Comparison of ENCODE assay signal across 17 mouse cellular contexts in the genomic region with DNA sequence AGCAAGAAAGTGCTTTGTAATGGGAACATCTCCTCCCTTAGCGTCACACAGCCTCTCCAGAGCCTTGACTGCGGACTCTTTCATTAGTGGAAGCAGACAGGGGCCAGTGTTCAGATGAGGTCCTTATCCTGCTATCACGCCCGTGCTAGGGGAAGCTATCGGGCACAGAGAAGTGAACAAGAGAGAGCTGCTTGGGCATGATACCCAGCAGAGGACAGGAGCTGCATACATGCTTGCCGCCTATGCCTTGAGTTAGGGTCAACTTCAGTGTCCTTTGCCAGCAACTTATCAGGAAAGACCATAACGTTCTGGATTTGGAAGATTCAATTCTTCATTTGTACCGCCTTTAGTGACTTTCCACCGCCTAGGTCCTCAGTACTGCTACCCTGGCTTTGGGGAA. TPM values are rescaled to one million over a fixed set of nuclear protein-coding genes. Genes with fewer than 3 reads are reported as not detected.
DNase-seq lines count a peak whose midpoint lies in the region; ATAC-seq and TF ChIP-seq lines count a peak whose summit lies in the region.
"Had no signal": no experiment of that assay in that cellular context is flagged by ENCODE, and none has a peak within 500 bp of the region (broad histone marks: within the 10 kb centered on the region; RNA-seq: fewer than 3 reads in every experiment).

No protein-coding gene starts in this region.

- H3K79me2 ChIP-seq in MEL (ENCODE audit: control insufficient read depth, insufficient read depth, low read length, poor library complexity): peaks cover 18% of the 10 kb centered on the region

- TF ChIP-seq CTCF in spleen, adult 2 months (IDR thresholded peaks at IDR 0.05; ENCODE audit: extremely low read depth, insufficient read depth, insufficient read length, insufficient replicate concordance): no peak
- TF ChIP-seq CTCF in MEL (IDR thresholded peaks at IDR 0.05 in 2 of 3, conservative IDR thresholded peaks at IDR 0.05 in 1 of 3; ENCODE audit: control insufficient read depth in 1 of 3, insufficient read depth in 1 of 3, low read depth in 2 of 3, low read length in 3 of 3, poor library complexity in 1 of 3, severe bottlenecking in 1 of 3): no peak

- peak overlapping the region; percentile 50 for H3K9ac ChIP-seq in MEL (ENCODE audit: control insufficient read depth, low read depth, low read length, poor library complexity, severe bottlenecking)
- H3K9ac ChIP-seq in liver, embryonic 16.5 days (ENCODE audit: low read depth, low read length): peak overlapping the region; percentile 48; the same call in 1 of the 2 replicates
- H3K9ac ChIP-seq: forebrain, embryonic 15.5 days; heart, embryonic 15.5 days had no signal

- H3K27me3 ChIP-seq in spleen, adult 2 months (ENCODE audit: control insufficient read depth, insufficient read depth, low read length): no peaks in the 10 kb centered on the region
- H3K27me3 ChIP-seq in MEL (ENCODE audit: control insufficient read depth in 1 of 2, insufficient read depth in 2 of 2, low read length in 2 of 2): no peaks in the 10 kb centered on the region
- H3K27me3 ChIP-seq in erythroblast, embryonic 14.5 days (ENCODE audit: control insufficient read depth): no peaks in the 10 kb centered on the region
- H3K27me3 ChIP-seq in liver, embryonic 16.5 days (ENCODE audit: control insufficient read depth, insufficient read depth, low read depth, low read length): no peaks in the 10 kb centered on the region
- H3K27me3 ChIP-seq: heart, embryonic 15.5 days had no signal

- TF ChIP-seq RAD21 in MEL (IDR thresholded peaks at IDR 0.05; ENCODE audit: low read depth, low read length): no peak

- peak overlapping the region; percentile 65; the same call in 1 of the 2 replicates for H3K27ac ChIP-seq in spleen, adult 2 months (ENCODE audit: insufficient read depth, low read length)
- H3K27ac ChIP-seq in MEL (ENCODE audit: control insufficient read depth, low read depth, low read length): peak overlapping the region; percentile 71
- peak overlapping the region; percentile 95 for H3K27ac ChIP-seq in liver, embryonic 16.5 days (ENCODE audit: low read length)
- H3K27ac ChIP-seq: forebrain, embryonic 15.5 days; gastrocnemius, adult 2 months; heart, embryonic 15.5 days; hindbrain, embryonic 10.5 days had no signal

- TF ChIP-seq POLR2A in spleen, adult 2 months (IDR thresholded peaks at IDR 0.05; ENCODE audit: low read depth, low read length): no peak
- TF ChIP-seq POLR2A in MEL (IDR thresholded peaks at IDR 0.05; ENCODE audit: control insufficient read depth in 1 of 2, insufficient read depth in 1 of 2, low read depth in 1 of 2, low read length in 2 of 2, poor library complexity in 1 of 2): no peak

- H3K4me1 ChIP-seq in spleen, adult 2 months (ENCODE audit: control insufficient read depth, insufficient read depth, insufficient read length): peaks cover 12% of the 10 kb centered on the region; the same call in 1 of the 2 replicates
- H3K4me1 ChIP-seq in MEL (ENCODE audit: control insufficient read depth in 1 of 2, insufficient read depth in 2 of 2, low read length in 2 of 2): peaks cover 12 to 39% of the 10 kb centered on the region in 2 experiments
- H3K4me1 ChIP-seq in erythroblast, embryonic 14.5 days (ENCODE audit: control insufficient read depth): peaks cover 71% of the 10 kb centered on the region
- peaks cover 44% of the 10 kb centered on the region for H3K4me1 ChIP-seq in liver, embryonic 16.5 days (ENCODE audit: control insufficient read depth, low read depth, low read length)

- H3K4me2 ChIP-seq in liver, embryonic 16.5 days (ENCODE audit: low read depth, low read length): peak overlapping the region; percentile 45
- H3K4me2 ChIP-seq: forebrain, embryonic 15.5 days; heart, embryonic 15.5 days had no signal

- TF ChIP-seq EP300 in MEL (IDR thresholded peaks at IDR 0.05; ENCODE audit: low read depth in 1 of 2, low read length in 2 of 2): peak; percentile 78 to 90

- 79% methylated on average over 9 of the region's 9 CpGs for WGBS in spleen, adult 2 months
- WGBS in liver, embryonic 16.5 days (ENCODE audit: insufficient replicate concordance): 24% methylated on average over 9 of the region's 9 CpGs

- no peaks in the 10 kb centered on the region for H3K36me3 ChIP-seq in spleen, adult 2 months (ENCODE audit: control insufficient read depth, insufficient read depth, low read length)
- peaks cover 0 to 39% of the 10 kb centered on the region in 2 experiments; a peak in 2 of 4 replicates for H3K36me3 ChIP-seq in MEL (ENCODE audit: control insufficient read depth in 1 of 2, insufficient read depth in 2 of 2, low read length in 2 of 2)
- peaks cover 17% of the 10 kb centered on the region for H3K36me3 ChIP-seq in erythroblast, embryonic 14.5 days (ENCODE audit: control insufficient read depth)
- no peaks in the 10 kb centered on the region for H3K36me3 ChIP-seq in liver, embryonic 16.5 days (ENCODE audit: control insufficient read depth, insufficient read depth)
- H3K36me3 ChIP-seq: forebrain, embryonic 15.5 days; heart, embryonic 15.5 days; hindbrain, embryonic 10.5 days had no signal

- H3K4me3 ChIP-seq in spleen, adult 2 months (ENCODE audit: extremely low read depth, insufficient read depth, insufficient read length): no peak overlapping the region
- H3K4me3 ChIP-seq in MEL (ENCODE audit: control insufficient read depth in 1 of 2, insufficient read depth in 1 of 2, low read depth in 2 of 2, low read length in 2 of 2): peak overlapping the region; percentile 22 to 41
- peak overlapping the region; percentile 36 for H3K4me3 ChIP-seq in erythroblast, embryonic 14.5 days (replicated peaks)
- H3K4me3 ChIP-seq in liver, embryonic 16.5 days (ENCODE audit: low read depth, low read length): peak overlapping the region; percentile 3; the same call in 1 of the 2 replicates
- H3K4me3 ChIP-seq: forebrain, embryonic 15.5 days; gastrocnemius, adult 2 months; heart, embryonic 15.5 days; hindbrain, embryonic 10.5 days had no signal

- ATAC-seq in liver, embryonic 16.5 days (ENCODE audit: low read depth): peak; percentile 82
- ATAC-seq: forebrain, embryonic 15.5 days had no signal

- DNase-seq in spleen, adult 2 months (ENCODE audit: low read depth in 1 of 2, low spot score in 2 of 2): no peak
- DNase-seq in spleen, adult 12 weeks (ENCODE audit: low spot score): no peak
- peak; percentile 81 for DNase-seq in MEL (ENCODE audit: low read depth, low spot score)
- DNase-seq in MN1 (ENCODE audit: low spot score): no peak
- DNase-seq in B cell, adult 2 months: no peak
- DNase-seq: adrenal gland, postnatal 36 days; cerebellum, postnatal 25 days; gastrocnemius, adult 2 months; heart, adult 11 months; kidney, adult 2 months; kidney, postnatal 25 days; right cerebral cortex, adult 18-20 months had no signal

- H3K9me3 ChIP-seq in MEL (replicated peaks; ENCODE audit: insufficient read depth, low read length): no peaks in the 10 kb centered on the region
- H3K9me3 ChIP-seq in erythroblast, embryonic 14.5 days (ENCODE audit: control insufficient read depth, low read length): no peaks in the 10 kb centered on the region
- H3K9me3 ChIP-seq in liver, embryonic 16.5 days (replicated peaks; ENCODE audit: control insufficient read depth, low read length): no peaks in the 10 kb centered on the region
- H3K9me3 ChIP-seq: forebrain, embryonic 15.5 days; heart, embryonic 15.5 days; hindbrain, embryonic 10.5 days had no signal

TF ChIP-seq in MEL, 35 proteins besides CTCF, POLR2A, EP300 and RAD21 (continues in another document):
- no peak for TF ChIP-seq MAZ (IDR thresholded peaks at IDR 0.05; ENCODE audit: low read depth, low read length)
- peak; percentile 77 for TF ChIP-seq ETS1 (IDR thresholded peaks at IDR 0.05; ENCODE audit: low read depth, low read length)
- TF ChIP-seq ELF1 (IDR thresholded peaks at IDR 0.05; ENCODE audit: low read depth, low read length): no peak
- no peak for TF ChIP-seq ZKSCAN1 (IDR thresholded peaks at IDR 0.05; ENCODE audit: low read depth, low read length)
- TF ChIP-seq GATA1 (IDR thresholded peaks at IDR 0.05; ENCODE audit: low read depth, low read length): peak; percentile 84
- TF ChIP-seq E2F4 (IDR thresholded peaks at IDR 0.05; ENCODE audit: borderline replicate concordance, low read depth, low read length): no peak
- peak; percentile 61 for TF ChIP-seq SIN3A (IDR thresholded peaks at IDR 0.05; ENCODE audit: low read length)
- no peak for TF ChIP-seq NELFE (IDR thresholded peaks at IDR 0.05; ENCODE audit: low read depth, low read length)
- TF ChIP-seq ZMIZ1 (IDR thresholded peaks at IDR 0.05; ENCODE audit: low read depth, low read length): no peak
- no peak for TF ChIP-seq JUND (IDR thresholded peaks at IDR 0.05; ENCODE audit: low read depth, low read length)
- TF ChIP-seq SMC3 (IDR thresholded peaks at IDR 0.05; ENCODE audit: low read depth, low read length): no peak
- no peak for TF ChIP-seq MEF2A (IDR thresholded peaks at IDR 0.05; ENCODE audit: extremely low read depth, insufficient replicate concordance, low read depth, low read length, poor library complexity, severe bottlenecking)
- TF ChIP-seq BHLHE40 (IDR thresholded peaks at IDR 0.05; ENCODE audit: borderline replicate concordance, low read depth, low read length): peak; percentile 91
- TF ChIP-seq TAL1 (IDR thresholded peaks at IDR 0.05; ENCODE audit: low read length): peak; percentile 86
- TF ChIP-seq CHD1 (IDR thresholded peaks at IDR 0.05; ENCODE audit: low read depth, low read length): no peak

RNA-seq across cellular contexts. Expression of gene Fam117a, which starts 3.0 kb away (rescaled TPM):
- polyA plus RNA-seq in spleen, adult 2 months (2012; rRNA removed): 123 and 142 TPM in 2 replicates
- 37.1 and 49.9 TPM in 2 replicates for total RNA-seq in MEL (2012; rRNA removed)
- 100 to 1,000 TPM in 1 of 2 experiments, not detected in 1; 116 TPM for polyA plus RNA-seq in MEL (2012; ENCODE audit: insufficient read depth in 1 of 2, insufficient read length in 2 of 2, low read depth in 1 of 2, low replicate concordance in 2 of 2, missing spikeins in 1 of 2)
- polyA plus RNA-seq in erythroblast, embryonic 14.5 days (2012): 184 and 248 TPM in 2 replicates
- 73.5 and 81.3 TPM in 2 replicates for polyA plus RNA-seq in liver, embryonic 16.5 days (2015; fragmentation: Nextera tagmentation; extraction: Ambion mirVana)

RNA-seq across cellular contexts. Expression of gene Kat7, which starts 23.8 kb away (rescaled TPM):
- 25.2 and 29.4 TPM in 2 replicates for polyA plus RNA-seq in spleen, adult 2 months (2012; rRNA removed)
- total RNA-seq in MEL (2012; rRNA removed): 81.4 and 83.1 TPM in 2 replicates
- polyA plus RNA-seq in MEL (2012; ENCODE audit: insufficient read depth in 1 of 2, insufficient read length in 2 of 2, low read depth in 1 of 2, low replicate concordance in 2 of 2, missing spikeins in 1 of 2): 100 to 1,000 TPM in 1 of 2 experiments, 10 to 100 TPM in 1; 95.4 to 100 TPM
- polyA plus RNA-seq in erythroblast, embryonic 14.5 days (2012): 1.3 and 1.4 TPM in 2 replicates
- 29.4 and 31.2 TPM in 2 replicates for polyA plus RNA-seq in liver, embryonic 16.5 days (2015; fragmentation: Nextera tagmentation; extraction: Ambion mirVana)

RNA-seq across cellular contexts. Expression of gene Slc35b1, which starts 50.7 kb away (rescaled TPM):
- polyA plus RNA-seq in spleen, adult 2 months (2012; rRNA removed): 40.9 and 44.9 TPM in 2 replicates
- 51.8 and 59.1 TPM in 2 replicates for total RNA-seq in MEL (2012; rRNA removed)
- 10 to 100 TPM in 1 of 2 experiments, not detected in 1; 82.4 TPM for polyA plus RNA-seq in MEL (2012; ENCODE audit: insufficient read depth in 1 of 2, insufficient read length in 2 of 2, low read depth in 1 of 2, low replicate concordance in 2 of 2, missing spikeins in 1 of 2)
- polyA plus RNA-seq in erythroblast, embryonic 14.5 days (2012): 0.78 and 0.98 TPM in 2 replicates
- 37.7 and 40.5 TPM in 2 replicates for polyA plus RNA-seq in liver, embryonic 16.5 days (2015; fragmentation: Nextera tagmentation; extraction: Ambion mirVana)

Comparison
In these comparisons a context has a peak if more than half of its experiments do, and no peak if none do; other contexts are left out.
1. RNA of gene Kat7, which starts 23.8 kb away (polyA plus RNA-seq): 95.4 to 100 TPM in MEL, 29.4 to 31.2 TPM in liver, embryonic 16.5 days and 25.2 to 29.4 TPM in spleen, adult 2 months; 1.3 to 1.4 TPM in erythroblast, embryonic 14.5 days; every median in the first group is over 10 times any median in the second.
2. Peak in every context shown above with its lines, with median percentiles within 50 percentile points of each other: H3K27ac ChIP-seq.